Mouse (Mus musculus): Measurements from ENCODE around the gene Gosr2. TPM values are rescaled to one million over a fixed set of nuclear protein-coding genes. Genes with fewer than 3 reads are reported as not detected.

The Gosr2 gene
- polyA plus RNA-seq, 1 experiment from 2014 or later, result 90.9 TPM

DNA sequence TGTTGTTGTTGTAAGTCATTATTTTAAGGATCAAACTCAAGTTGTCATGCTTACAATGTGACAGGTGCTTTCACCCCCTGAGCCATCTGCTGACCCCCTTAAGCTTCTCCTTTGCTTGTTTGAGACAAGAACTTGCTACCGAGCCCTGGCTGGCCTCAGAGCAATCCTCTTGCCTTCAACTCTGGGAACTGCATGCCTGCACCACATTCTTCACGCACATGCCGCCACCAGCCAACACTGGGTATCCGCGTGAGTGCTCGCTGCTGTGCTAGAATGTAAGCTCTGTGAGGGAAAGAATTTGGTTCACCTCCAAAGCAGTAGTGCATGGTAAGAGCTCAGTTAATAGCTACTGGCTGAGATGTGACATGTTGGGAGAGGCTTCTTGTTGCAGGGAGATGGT lies 61.4 kb downstream of the Gosr2 start:
- ATAC-seq, result no peak
- H3K9me3 ChIP-seq (replicated peaks), result no peaks in the 10 kb centered on the region
- no peak overlapping the region for H3K4me2 ChIP-seq
- H3K36me3 ChIP-seq (ENCODE audit: poor library complexity, severe bottlenecking), result no peaks in the 10 kb centered on the region
- H3K9ac ChIP-seq, result no peak overlapping the region
- H3K4me3 ChIP-seq, result no peak overlapping the region
- H3K4me1 ChIP-seq, result no peaks in the 10 kb centered on the region
- no peak overlapping the region for H3K27ac ChIP-seq
- H3K27me3 ChIP-seq, result peaks cover 28% of the 10 kb centered on the region
- 81% methylated on average over 6 of the region's 6 CpGs for WGBS

DNA sequence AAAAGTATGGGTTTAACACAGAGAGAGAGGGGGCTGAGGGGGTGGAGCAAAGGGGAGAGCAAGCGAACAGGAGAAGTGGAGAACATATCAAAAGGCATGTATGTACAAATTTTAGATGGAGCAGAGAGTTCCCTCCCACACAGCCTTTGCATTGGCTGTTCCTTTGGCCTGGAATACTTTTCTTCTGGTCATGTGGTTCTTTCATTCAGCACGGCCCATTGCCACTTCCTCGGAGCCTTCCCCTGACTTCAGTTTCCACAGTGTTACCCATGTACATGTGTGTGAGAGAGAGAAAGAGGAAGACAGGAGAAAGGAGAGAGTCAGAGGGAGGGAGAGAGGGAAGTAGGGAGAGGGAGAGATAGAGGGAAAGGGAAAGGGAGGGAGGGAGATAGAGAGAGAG lies 62.2 kb downstream of the Gosr2 start:
- Histone ChIP-seq H3K9me3 (replicated peaks) (no peaks in the 10 kb centered on the region), H3K4me2 (no peak overlapping the region), H3K27me3 (peaks cover 22% of the 10 kb centered on the region), H3K36me3 (ENCODE audit: poor library complexity, severe bottlenecking) (no peaks in the 10 kb centered on the region), H3K9ac (no peak overlapping the region), H3K4me1 (no peaks in the 10 kb centered on the region), H3K4me3 (no peak overlapping the region), H3K27ac (no peak overlapping the region)
- WGBS, result 83% methylated on average over 3 of the region's 3 CpGs
- ATAC-seq, result no peak

DNA sequence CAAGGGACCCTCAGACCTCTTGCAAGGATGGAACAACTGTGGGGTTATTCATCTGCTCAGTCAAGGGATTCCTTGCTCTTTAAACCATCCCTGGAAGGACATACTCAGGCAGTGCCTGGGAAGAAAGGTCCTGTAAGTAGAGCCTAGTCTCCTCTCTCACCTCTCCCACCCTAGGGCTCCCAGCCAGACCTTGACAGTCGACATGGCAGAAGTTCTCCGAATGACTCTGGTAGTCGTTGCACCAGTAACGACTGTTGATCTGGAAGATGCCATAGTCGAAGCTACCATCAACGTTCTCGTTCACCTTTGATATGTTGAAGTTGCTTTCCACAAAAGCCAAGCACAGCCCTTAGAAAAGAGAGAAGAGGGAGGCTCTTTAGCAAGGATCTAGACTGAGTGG lies 62.9 kb downstream of the Gosr2 start:
- Histone ChIP-seq H3K36me3 (ENCODE audit: poor library complexity, severe bottlenecking) (no peaks in the 10 kb centered on the region), H3K27me3 (peaks cover 15% of the 10 kb centered on the region), H3K4me2 (no peak overlapping the region), H3K9ac (no peak overlapping the region), H3K9me3 (replicated peaks) (no peaks in the 10 kb centered on the region), H3K27ac (no peak overlapping the region), H3K4me3 (no peak overlapping the region), H3K4me1 (no peaks in the 10 kb centered on the region)
- ATAC-seq, result no peak
- 91% methylated on average over 7 of the region's 7 CpGs for WGBS

DNA sequence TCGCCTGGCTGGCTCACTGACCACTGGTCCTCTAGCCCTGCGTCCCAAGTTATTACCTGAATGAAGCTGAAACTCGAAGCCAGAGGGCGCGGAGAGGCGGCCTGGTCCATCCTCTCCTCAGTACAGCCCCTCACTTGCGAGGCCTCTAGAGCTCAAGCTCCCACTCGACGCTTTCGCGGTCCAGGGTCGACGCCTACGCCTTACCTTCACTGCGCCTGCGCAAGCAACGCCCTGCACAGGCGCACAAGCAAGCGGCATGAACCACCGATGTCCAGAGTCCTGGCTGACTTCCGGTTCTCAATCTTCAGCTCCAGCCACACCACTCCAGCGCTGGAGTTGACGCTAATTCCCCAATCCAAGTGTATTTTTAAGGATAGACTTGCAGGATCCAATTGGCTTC lies 70.2 kb downstream of the Gosr2 start:
- 79% methylated on average over 23 of the region's 23 CpGs for WGBS
- no peak for ATAC-seq

More for the DNA sequence above, 70.2 kb downstream of the Gosr2 start:
- Histone ChIP-seq H3K4me2 (no peak overlapping the region), H3K9ac (no peak overlapping the region), H3K27me3 (0 out of 2 replicates have a peak, but pooled peaks cover 2% of the 10 kb centered on the region), H3K4me1 (no peaks in the 10 kb centered on the region), H3K9me3 (replicated peaks) (no peaks in the 10 kb centered on the region), H3K4me3 (no peak overlapping the region), H3K36me3 (ENCODE audit: poor library complexity, severe bottlenecking) (no peaks in the 10 kb centered on the region), H3K27ac (no peak overlapping the region)

Other genes starting within 250 kb of the Gosr2 start
- not detected in 2 replicates for gene Lrrc37a, start 193.3 kb downstream of the Gosr2 start, polyA plus RNA-seq (2015; fragmentation: Nextera tagmentation; extraction: Ambion mirVana)
- gene Gm884, start 76.8 kb downstream of the Gosr2 start, polyA plus RNA-seq (2015; fragmentation: Nextera tagmentation; extraction: Ambion mirVana), result not detected in 2 replicates
- not detected in 2 replicates for gene Lyzl6, start 59.0 kb downstream of the Gosr2 start, polyA plus RNA-seq (2015; fragmentation: Nextera tagmentation; extraction: Ambion mirVana)
- gene Rprml, start 48.3 kb downstream of the Gosr2 start, polyA plus RNA-seq (2015; fragmentation: Nextera tagmentation; extraction: Ambion mirVana), result 1.6 and 2.7 TPM in 2 replicates
- 0.10 and 0.14 TPM in 2 replicates for gene Wnt9b, start 51.9 kb upstream of the Gosr2 start, polyA plus RNA-seq (2015; fragmentation: Nextera tagmentation; extraction: Ambion mirVana)
- 6.5 TPM in 2 replicates for gene Wnt3, start 76.3 kb upstream of the Gosr2 start, polyA plus RNA-seq (2015; fragmentation: Nextera tagmentation; extraction: Ambion mirVana)